Mouse (Mus musculus): ENCODE measurements around the gene Kcnq1. TPM values are rescaled to one million over a fixed set of nuclear protein-coding genes. Genes with fewer than 3 reads are reported as not detected.

The Kcnq1 gene
- total and polyA plus RNA-seq, 3 experiments = 0.63 to 0.96 TPM; not detected in 1

- Histone ChIP-seq H3K27ac (ENCODE audit: control insufficient read depth, low read depth, low read length) (no peak overlapping the region), H3K27me3 (ENCODE audit: control insufficient read depth in 1 of 2, insufficient read depth in 2 of 2, low read length in 2 of 2) (peaks cover 0 to 1% of the 10 kb centered on the region in 2 experiments; a peak in 1 of 4 replicates), H3K9me3 (replicated peaks; ENCODE audit: insufficient read depth, low read length) (no peaks in the 10 kb centered on the region), H3K79me2 (ENCODE audit: control insufficient read depth, insufficient read depth, low read length, poor library complexity) (no peaks in the 10 kb centered on the region), H3K36me3 (ENCODE audit: control insufficient read depth in 1 of 2, insufficient read depth in 2 of 2, low read length in 2 of 2) (no peaks in the 10 kb centered on the region), H3K4me1 (ENCODE audit: control insufficient read depth in 1 of 2, insufficient read depth in 2 of 2, low read length in 2 of 2) (peaks cover 4 to 9% of the 10 kb centered on the region in 2 experiments), H3K9ac (ENCODE audit: control insufficient read depth, low read depth, low read length, poor library complexity, severe bottlenecking) (no peak overlapping the region), H3K4me3 (ENCODE audit: control insufficient read depth in 1 of 2, insufficient read depth in 1 of 2, low read depth in 2 of 2, low read length in 2 of 2) (no peak overlapping the region)
- DNase-seq (ENCODE audit: low read depth, low spot score) = peak; percentile 39
- TF ChIP-seq SMC3 (IDR thresholded peaks at IDR 0.05; ENCODE audit: low read depth, low read length) (no peak), NELFE (IDR thresholded peaks at IDR 0.05; ENCODE audit: low read depth, low read length) (no peak), ZMIZ1 (IDR thresholded peaks at IDR 0.05; ENCODE audit: low read depth, low read length) (no peak), CHD1 (IDR thresholded peaks at IDR 0.05; ENCODE audit: low read depth, low read length) (no peak), TCF12 (IDR thresholded peaks at IDR 0.05; ENCODE audit: low read depth, low read length) (no peak), MAX (IDR thresholded peaks at IDR 0.05; ENCODE audit: low read length) (no peak), ELF1 (IDR thresholded peaks at IDR 0.05; ENCODE audit: low read depth, low read length) (no peak), GABPA (IDR thresholded peaks at IDR 0.05; ENCODE audit: low read depth, low read length) (no peak), RCOR1 (IDR thresholded peaks at IDR 0.05; ENCODE audit: low read depth, low read length) (no peak), ZKSCAN1 (IDR thresholded peaks at IDR 0.05; ENCODE audit: low read depth, low read length) (no peak), POLR2AphosphoS2 (IDR thresholded peaks at IDR 0.05; ENCODE audit: low read length) (no peak), ZNF384 (IDR thresholded peaks at IDR 0.05; ENCODE audit: low read depth, low read length) (no peak), SIN3A (IDR thresholded peaks at IDR 0.05; ENCODE audit: low read length) (no peak), MAZ (IDR thresholded peaks at IDR 0.05; ENCODE audit: low read depth, low read length) (no peak), CHD2 (IDR thresholded peaks at IDR 0.05; ENCODE audit: low read length) (no peak), MYC (IDR thresholded peaks at IDR 0.05; ENCODE audit: low read depth, low read length) (no peak), HCFC1 (IDR thresholded peaks at IDR 0.05; ENCODE audit: low read depth, low read length) (no peak)
Measured at GRCm38 (mm10) chr7:143111719-143112118, 5.6 kb downstream of the Kcnq1 start.

- Histone ChIP-seq H3K9me3 (replicated peaks; ENCODE audit: insufficient read depth, low read length) (no peaks in the 10 kb centered on the region), H3K4me3 (ENCODE audit: control insufficient read depth in 1 of 2, insufficient read depth in 1 of 2, low read depth in 2 of 2, low read length in 2 of 2) (no peak overlapping the region), H3K9ac (ENCODE audit: control insufficient read depth, low read depth, low read length, poor library complexity, severe bottlenecking) (no peak overlapping the region), H3K4me1 (ENCODE audit: control insufficient read depth in 1 of 2, insufficient read depth in 2 of 2, low read length in 2 of 2) (peaks cover 3 to 7% of the 10 kb centered on the region in 2 experiments; a peak in 2 of 4 replicates), H3K79me2 (ENCODE audit: control insufficient read depth, insufficient read depth, low read length, poor library complexity) (no peaks in the 10 kb centered on the region), H3K27me3 (ENCODE audit: control insufficient read depth in 1 of 2, insufficient read depth in 2 of 2, low read length in 2 of 2) (peaks cover 0 to 1% of the 10 kb centered on the region in 2 experiments; a peak in 1 of 4 replicates), H3K36me3 (ENCODE audit: control insufficient read depth in 1 of 2, insufficient read depth in 2 of 2, low read length in 2 of 2) (no peaks in the 10 kb centered on the region), H3K27ac (ENCODE audit: control insufficient read depth, low read depth, low read length) (no peak overlapping the region)
- no peak for DNase-seq (ENCODE audit: low read depth, low spot score)
- TF ChIP-seq NRF1 (IDR thresholded peaks at IDR 0.05; ENCODE audit: insufficient read depth, low read depth, low read length, poor library complexity, severe bottlenecking) = no peak
- TF ChIP-seq USF2 (IDR thresholded peaks at IDR 0.05; ENCODE audit: borderline replicate concordance in 1 of 2, insufficient read depth in 1 of 2, low read depth in 1 of 2, low read length in 2 of 2) = no peak
Measured at GRCm38 (mm10) chr7:143112395-143112794, 6.2 kb downstream of the Kcnq1 start.

Data from MEL (cell line).